Mouse (Mus musculus) bone marrow macrophage, adult 2 months (primary cell): ENCODE results near the gene Mrgprg. TPM values are rescaled to one million over a fixed set of nuclear protein-coding genes. Genes with fewer than 3 reads are reported as not detected.

Experiments used
- H3K27ac ChIP-seq: 2 replicates; pipeline ENCODE4 v1.5.1; 2012; ENCODE audit warnings: low read depth, low read length; ENCODE audit not compliant: insufficient read depth
- H3K4me1 ChIP-seq: 2 replicates; pipeline ENCODE4 v1.6.1; 2012; ENCODE audit warnings: low read length; ENCODE audit not compliant: control insufficient read depth, insufficient read depth
- H3K4me3 ChIP-seq: 2 replicates; pipeline ENCODE4 v1.5.1; 2012; ENCODE audit warnings: mild to moderate bottlenecking, low read length, moderate library complexity; ENCODE audit not compliant: insufficient read depth
- CTCF ChIP-seq: IDR thresholded peaks from 2 replicates; pipeline ENCODE4 v1.5.1; 2012; ENCODE audit warnings: low read depth, mild to moderate bottlenecking, low read length, moderate library complexity
- POLR2A ChIP-seq: IDR thresholded peaks from 2 replicates; pipeline ENCODE4 v1.6.1; 2012; ENCODE audit warnings: mild to moderate bottlenecking, low read depth, low read length, borderline replicate concordance
- polyA plus RNA-seq: library from polyadenylated mRNA; stranded (reverse); fragments of >200 nt; gene quantifications from 2 replicates; pipeline ENCODE4 v1.2.4, GENCODE M21; 2012; ENCODE audit not compliant: missing spikeins, insufficient read depth, insufficient read length

The Mrgprg gene
- not detected in 2 replicates for polyA plus RNA-seq

GRCm38 (mm10) chr7:143766893-143767292 is at the start of gene Mrgprg:
Gene Mrgprg, minus strand, starts transcription at chr7:143766993.
- no peak within 1 kb of the TSS for H3K4me3 ChIP-seq
- no peak within 1 kb of the TSS for H3K27ac ChIP-seq
- TF ChIP-seq POLR2A (no peak), CTCF (no peak)
- H3K4me1 ChIP-seq: peaks cover 24% of the 10 kb centered on the region

GRCm38 (mm10) chr7:143808909-143809308 is 42.1 kb upstream of the Mrgprg start:
- no peak for TF ChIP-seq CTCF
- no peak for TF ChIP-seq POLR2A

GRCm38 (mm10) chr7:143805199-143805624 is 38.4 kb upstream of the Mrgprg start:
- TF ChIP-seq POLR2A: no peak
- Histone ChIP-seq H3K27ac (no peak overlapping the region), H3K4me1 (no peaks in the 10 kb centered on the region), H3K4me3 (no peak overlapping the region)

More at GRCm38 (mm10) chr7:143808909-143809308, 42.1 kb upstream of the Mrgprg start:
- no peak overlapping the region for H3K4me3 ChIP-seq
- no peaks in the 10 kb centered on the region for H3K4me1 ChIP-seq
- H3K27ac ChIP-seq: no peak overlapping the region

GRCm38 (mm10) chr7:143801195-143802065 is 34.6 kb upstream of the Mrgprg start:
- no peaks in the 10 kb centered on the region for H3K4me1 ChIP-seq
- no peak overlapping the region for H3K27ac ChIP-seq
- TF ChIP-seq POLR2A (no peak), CTCF (no peak)
- no peak overlapping the region for H3K4me3 ChIP-seq

GRCm38 (mm10) chr7:143800770-143801169 is 34.0 kb upstream of the Mrgprg start:
- H3K4me1 ChIP-seq: no peaks in the 10 kb centered on the region
- H3K27ac ChIP-seq: no peak overlapping the region
- TF ChIP-seq CTCF (no peak), POLR2A (no peak)
- no peak overlapping the region for H3K4me3 ChIP-seq

GRCm38 (mm10) chr7:143798783-143799182 is 32.0 kb upstream of the Mrgprg start:
- TF ChIP-seq POLR2A (no peak), CTCF (no peak)
- Histone ChIP-seq H3K4me1 (no peaks in the 10 kb centered on the region), H3K4me3 (no peak overlapping the region), H3K27ac (no peak overlapping the region)

- no peak overlapping the region for H3K4me3 ChIP-seq
- no peak overlapping the region for H3K27ac ChIP-seq
- no peak for TF ChIP-seq POLR2A
- TF ChIP-seq CTCF: no peak; the same call in 1 of the 2 replicates
- 0 out of 2 replicates have a peak, but pooled peaks cover 2% of the 10 kb centered on the region for H3K4me1 ChIP-seq
Observed at GRCm38 (mm10) chr7:143793121-143793520, 26.3 kb upstream of the Mrgprg start.

GRCm38 (mm10) chr7:143792336-143792985 is 25.7 kb upstream of the Mrgprg start:
- TF ChIP-seq CTCF: no peak
- TF ChIP-seq POLR2A: no peak
- H3K4me3 ChIP-seq: no peak overlapping the region
- H3K4me1 ChIP-seq: 0 out of 2 replicates have a peak, but pooled peaks cover 2% of the 10 kb centered on the region
- H3K27ac ChIP-seq: no peak overlapping the region

- Histone ChIP-seq H3K4me3 (peak within 1 kb of the TSS; percentile 65), H3K4me1 (peaks cover 12% of the 10 kb centered on the region; the same call in 1 of the 2 replicates), H3K27ac (no peak within 1 kb of the TSS)
- TF ChIP-seq POLR2A: no peak
Observed at GRCm38 (mm10) chr7:143783996-143784829, 17.4 kb upstream of the Mrgprg start, which contains the start of gene Mrgpre. Gene Mrgpre, minus strand, starts transcription at chr7:143784500.
